Mouse (Mus musculus): Measurements from ENCODE around the gene Tsc22d4. TPM values are rescaled to one million over a fixed set of nuclear protein-coding genes. Genes with fewer than 3 reads are reported as not detected.

Gene Tsc22d4
- total RNA-seq, 2 experiments from 2014 or later: 118 to 156 TPM

DNA sequence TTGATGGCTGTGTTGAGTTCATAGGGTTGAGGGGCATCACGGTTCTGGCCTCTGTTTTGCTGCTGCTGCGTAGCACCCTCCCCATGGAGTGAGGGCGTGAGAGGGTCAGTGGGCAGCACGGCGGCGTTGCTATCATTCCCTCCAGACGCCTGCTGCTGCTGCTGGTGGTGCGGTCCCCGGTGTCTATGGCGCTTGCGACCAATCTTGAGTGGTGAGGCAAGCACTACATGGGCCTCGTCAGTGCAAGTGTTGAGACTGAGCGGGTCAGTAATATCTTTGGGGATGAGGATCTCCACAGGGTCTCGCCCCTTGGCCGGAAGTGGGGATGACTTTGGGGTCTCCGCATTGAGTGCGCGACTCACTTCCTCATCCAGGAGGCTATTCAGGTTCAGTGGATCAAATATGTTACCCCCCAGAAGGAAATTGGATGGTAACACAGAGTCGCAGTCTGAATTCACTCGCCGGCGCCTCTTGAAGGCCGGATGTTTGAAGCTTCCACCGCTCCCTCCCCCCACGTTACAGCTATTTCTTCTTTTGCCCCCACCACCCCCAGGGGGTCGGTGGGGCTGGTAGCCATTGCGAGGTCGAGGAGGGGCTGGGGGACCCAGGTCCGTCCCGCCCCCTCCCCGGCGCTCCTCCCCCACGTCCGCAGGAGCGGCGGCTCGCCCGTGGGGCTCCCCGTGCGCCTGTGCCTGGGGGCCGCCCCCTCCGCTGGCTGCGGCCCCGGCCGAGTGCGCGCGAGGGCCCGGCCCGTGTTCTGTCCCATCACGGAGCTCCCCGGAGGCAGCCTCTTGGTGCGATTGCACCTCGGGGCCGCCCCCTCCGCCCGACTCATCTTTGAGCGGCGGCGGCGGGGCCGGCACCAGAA lies 39.9 kb downstream of the Tsc22d4 start:
- intact Hi-C loops (cut with DNase I; ENCODE audit: low total_unique reads): no loop called here
- peak; percentile 55 for DNase-seq

DNA sequence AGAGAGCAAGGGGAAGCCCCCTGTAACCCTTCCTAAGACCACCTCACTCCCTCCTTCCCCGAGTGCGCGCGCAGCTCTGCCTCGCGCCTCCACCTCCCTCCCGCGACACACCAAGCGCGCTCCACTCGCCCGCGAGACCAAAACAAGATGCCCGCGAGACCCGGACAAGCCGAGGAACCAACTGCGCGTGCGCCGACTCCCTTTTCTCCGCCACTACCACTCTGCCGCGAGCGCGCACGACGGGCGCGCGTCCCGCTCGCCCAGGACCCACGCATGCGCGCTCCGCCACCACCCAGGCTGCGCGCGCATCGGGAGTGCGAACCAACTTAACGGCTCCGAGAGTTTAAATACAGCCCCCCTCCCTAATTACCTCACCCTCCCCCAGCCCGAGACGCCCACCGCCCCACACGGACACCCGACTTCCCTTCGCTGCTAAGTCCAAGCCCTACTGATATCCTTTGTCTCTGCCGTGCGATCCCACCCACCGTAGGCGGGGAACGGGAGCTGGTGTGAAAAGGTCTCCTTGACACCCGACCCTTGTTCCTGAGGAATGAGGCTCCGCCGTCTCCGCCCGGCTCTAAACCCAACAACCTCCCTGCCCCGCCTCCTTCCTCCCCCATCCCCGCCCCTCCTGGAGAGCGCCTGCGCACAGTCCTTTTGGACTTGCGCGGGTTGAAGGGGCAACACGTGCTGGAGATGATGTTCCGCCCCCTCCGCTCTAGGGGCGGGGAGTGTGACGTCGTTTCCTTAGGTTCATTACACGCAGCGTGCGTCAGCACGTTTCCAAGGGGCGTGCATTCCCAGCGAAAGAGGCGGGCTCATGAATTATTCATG lies 40.8 kb downstream of the Tsc22d4 start:
- intact Hi-C loops (cut with DNase I; ENCODE audit: low total_unique reads): no loop called here
- DNase-seq: peak; percentile 99

DNA sequence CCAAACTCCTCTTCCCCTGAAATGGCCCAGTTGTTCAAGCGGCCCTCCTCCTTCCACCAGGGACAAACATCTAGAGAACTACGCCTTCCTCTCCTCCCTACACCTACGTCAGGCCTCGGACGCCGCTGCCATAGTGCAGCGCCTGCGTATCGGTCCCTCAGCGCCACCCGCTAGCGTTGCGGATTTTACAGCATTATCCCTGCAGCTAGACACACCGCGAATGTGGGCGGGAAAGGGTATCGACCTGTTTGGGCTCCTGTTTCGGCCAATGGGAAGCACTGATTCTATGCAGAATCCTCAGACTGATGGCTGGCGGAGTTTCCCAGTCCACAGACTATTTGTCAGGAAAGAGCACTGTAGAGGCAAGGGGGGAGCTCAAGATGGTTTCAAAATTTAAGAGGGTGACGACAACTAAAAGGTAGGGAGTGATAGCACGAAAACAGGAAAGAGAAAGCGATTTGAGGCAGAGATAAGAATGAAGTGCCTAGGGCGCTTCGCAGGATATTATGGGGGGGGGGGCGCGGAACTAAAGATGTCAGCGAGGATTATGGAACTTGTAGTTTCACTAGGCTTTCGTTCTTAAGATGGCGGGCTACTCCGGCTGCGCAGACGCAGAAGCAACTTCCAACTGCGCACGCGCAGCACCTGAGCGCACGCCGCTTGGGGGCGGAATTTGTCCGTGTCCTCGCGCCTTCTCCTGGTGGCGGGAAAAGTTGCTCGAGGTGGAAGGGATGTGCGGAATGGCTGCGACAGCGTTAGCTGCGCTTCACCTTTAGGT lies 41.8 kb downstream of the Tsc22d4 start, which contains the start of the genes Mepce and Zcwpw1:
TSS of gene Mepce (minus strand) at position 505 of the 778 bp plus-strand sequence.
TSS of gene Zcwpw1 (plus strand) at position 648 of the 778 bp plus-strand sequence.
- DNase-seq: peak; percentile 93
- intact Hi-C loops (cut with DNase I; ENCODE audit: low total_unique reads): no loop called here

DNA sequence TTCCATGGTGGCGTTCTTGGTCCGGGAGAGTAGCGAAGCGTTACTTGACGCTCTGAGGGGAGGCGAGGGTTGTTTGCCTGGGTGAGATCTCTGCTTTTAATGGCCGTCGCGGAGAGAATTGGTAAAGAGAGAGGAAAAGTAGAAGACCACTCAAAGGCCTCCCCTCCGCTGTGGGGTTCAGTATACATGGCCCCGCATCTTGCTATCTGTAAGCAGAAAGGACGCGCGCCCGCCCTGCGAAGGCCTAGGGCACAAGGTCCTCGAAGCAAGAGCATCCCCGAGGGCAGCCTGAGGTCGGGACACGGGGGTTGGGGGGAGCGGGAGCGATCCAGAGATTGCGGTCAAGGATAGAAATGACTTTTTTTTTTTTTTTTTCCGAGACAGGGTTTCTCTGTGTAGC lies 42.6 kb downstream of the Tsc22d4 start:
- peak; percentile 18 for DNase-seq
- intact Hi-C loops (cut with DNase I; ENCODE audit: low total_unique reads): no loop called here

DNA sequence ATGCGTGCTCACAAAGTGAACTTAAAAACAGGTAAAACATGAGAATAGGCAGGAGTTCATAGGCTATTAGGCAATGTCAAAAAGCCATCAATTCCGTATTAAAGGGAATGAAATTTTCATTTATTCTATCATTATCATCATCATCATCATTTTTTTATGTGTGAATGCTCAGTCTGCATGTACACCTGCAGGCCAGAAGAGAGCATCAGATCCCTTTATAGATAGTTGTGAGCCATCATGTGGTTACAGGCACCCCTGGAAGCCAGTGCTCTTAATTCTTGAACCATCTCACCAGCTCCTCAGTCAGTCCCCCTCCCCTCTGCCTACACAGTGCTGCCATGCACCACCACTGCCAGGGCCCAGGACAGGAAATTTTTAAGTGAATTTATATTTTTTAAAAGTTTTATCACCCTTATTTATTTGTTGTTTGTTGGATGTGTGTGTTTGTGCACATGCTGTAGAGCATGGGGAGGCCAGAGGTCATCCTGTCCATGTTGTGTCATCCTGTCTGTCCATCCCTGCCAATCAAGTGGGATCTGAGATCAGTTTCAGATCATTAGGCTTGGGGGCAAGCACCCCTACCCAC lies 43.5 kb downstream of the Tsc22d4 start:
- intact Hi-C loops (cut with DNase I; ENCODE audit: low total_unique reads): no loop called here
- no peak for DNase-seq

DNA sequence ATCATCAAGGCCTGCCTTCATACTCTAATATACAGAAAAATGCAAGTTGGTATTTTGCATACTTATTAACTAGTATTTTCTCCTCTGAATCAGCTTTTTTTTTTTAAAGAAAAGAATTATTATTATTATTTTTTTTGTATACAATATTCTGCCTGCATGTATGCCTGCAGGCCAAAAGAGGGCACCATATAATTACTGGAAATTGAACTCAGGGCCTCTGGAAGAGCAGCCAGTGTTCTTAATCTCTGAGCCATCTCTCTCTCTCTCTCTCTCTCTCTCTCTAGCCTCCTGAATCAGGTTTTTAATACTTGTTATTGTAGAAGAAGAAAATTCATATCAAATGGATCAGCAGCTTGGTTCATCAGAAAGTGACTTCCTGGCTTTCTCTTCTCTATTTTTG lies 46.0 kb downstream of the Tsc22d4 start:
- intact Hi-C loops (cut with DNase I; ENCODE audit: low total_unique reads): loop anchor here (5.0 kb wide), 1 partner anchor 86 kb away; no protein-coding TSS in a partner anchor
- DNase-seq: no peak

DNA sequence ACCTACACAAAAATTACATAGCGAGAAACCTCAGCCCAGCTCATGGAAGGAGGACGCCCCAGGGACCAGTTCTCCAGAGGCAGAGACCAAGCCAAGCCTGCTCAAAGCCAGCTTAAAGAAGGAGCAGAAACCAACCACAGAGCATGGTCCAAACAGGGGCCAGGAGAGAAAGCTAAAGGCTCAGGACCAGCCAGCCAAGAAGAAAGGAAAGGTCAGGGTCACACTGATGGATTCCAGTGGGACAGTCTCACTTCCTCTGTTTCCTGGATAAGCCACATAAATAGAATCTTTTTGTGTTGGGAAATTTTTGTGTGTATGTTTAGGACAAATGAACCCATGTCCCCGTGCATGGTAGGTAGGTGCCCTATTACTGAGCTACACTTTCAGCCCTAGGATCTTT lies 51.1 kb downstream of the Tsc22d4 start:
- intact Hi-C loops (cut with DNase I; ENCODE audit: low total_unique reads): no loop called here
- DNase-seq: no peak

DNA sequence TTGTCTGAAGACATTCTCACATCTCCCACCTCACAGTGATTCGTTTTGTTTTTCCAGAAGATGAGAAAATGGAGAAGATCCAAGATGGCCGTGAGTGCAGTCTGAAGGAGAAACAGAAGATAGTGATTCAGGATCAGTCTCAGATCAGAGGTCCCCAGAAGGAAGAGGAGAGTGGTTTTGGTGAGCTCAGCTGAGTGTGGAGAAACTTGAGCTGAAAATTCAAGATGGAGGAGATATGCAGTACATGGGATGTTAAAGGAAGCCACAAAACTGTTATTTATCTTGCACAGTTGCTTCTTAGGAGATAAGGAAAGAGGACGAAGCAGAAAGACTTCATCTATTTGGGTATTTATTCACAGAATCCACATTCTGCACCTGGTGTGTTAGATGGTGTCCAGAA lies 55.4 kb downstream of the Tsc22d4 start:
- no peak for DNase-seq
- intact Hi-C loops (cut with DNase I; ENCODE audit: low total_unique reads): no loop called here

DNA sequence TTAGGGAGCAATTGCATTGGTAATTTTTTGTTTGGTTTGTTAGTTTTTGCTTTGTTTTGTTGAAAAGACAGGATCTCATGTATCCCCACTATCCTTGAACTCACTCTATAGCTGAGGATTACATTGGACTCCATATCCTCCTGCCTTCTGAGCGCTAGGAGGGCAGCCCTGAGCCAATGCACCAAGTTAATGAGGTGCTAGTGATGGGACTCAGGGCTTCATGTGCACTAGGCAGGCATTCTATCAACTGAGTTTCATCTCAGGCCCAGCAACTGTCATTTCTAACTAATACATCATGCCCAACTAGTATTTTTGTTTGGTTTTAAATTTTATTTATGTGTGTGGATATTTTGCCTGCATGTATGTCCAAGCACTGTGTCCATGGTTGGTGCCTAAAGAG lies 60.6 kb downstream of the Tsc22d4 start:
- intact Hi-C loops (cut with DNase I; ENCODE audit: low total_unique reads): no loop called here
- DNase-seq: no peak

DNA sequence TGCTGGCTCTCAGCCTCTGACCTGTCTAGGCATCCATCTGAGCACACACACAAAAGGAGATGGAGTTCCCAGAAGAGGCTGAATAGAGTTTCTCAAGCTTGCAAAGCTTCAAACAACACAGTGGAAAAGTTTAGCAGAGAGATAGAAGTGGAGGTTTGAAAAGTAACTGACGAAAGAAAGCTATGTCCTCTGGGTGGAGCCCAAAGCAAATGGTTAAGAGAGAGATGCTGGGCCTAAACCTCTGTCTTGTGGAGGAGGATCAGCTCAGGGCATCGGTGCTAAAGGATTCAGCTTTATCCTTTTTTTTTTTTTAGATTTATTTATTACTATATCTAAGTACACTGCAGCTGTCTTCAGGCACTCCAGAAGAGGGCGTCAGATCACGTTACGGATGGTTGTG lies 62.8 kb downstream of the Tsc22d4 start:
- intact Hi-C loops (cut with DNase I; ENCODE audit: low total_unique reads): no loop called here
- DNase-seq: no peak

DNA sequence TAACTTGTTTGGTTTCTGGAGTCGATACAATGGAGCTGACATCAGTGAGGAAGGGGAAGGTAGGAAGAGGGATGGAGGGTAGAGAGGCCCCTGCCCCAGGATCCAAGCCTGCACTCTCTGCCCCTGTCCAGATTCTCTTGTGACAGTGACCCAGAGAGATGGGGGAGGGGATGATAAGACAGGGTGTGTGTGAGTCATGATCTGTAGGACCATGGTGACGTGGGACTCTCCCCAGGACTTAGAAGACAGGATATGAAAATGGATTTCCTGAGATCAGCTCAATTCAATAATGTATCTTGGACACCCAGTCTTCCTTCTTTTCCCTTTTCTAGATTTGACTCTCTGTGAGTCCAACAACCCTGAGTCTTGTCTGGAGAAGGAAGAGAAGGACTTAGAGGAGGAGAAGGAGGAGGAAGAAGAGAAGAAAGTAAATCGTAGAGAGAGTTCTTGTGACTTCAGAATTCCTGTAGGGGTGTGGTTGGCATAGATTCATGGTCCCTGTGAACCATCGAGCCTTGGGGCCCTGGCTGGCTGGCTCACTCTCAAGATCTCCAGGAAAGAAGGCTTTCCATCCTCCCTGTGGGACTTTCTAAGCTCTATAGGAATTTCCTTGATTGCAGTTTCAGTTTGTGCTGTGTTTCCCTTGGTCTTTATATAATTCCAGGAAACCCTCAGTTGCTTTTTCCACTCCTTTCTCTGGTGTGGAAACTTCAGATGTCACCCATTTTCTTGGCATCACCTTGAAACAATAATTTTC lies 72.1 kb downstream of the Tsc22d4 start:
- no peak for DNase-seq
- intact Hi-C loops (cut with DNase I; ENCODE audit: low total_unique reads): no loop called here

Other genes with a start within 250 kb of the Tsc22d4 start
- 10 to 100 TPM; 15.9 to 16.1 TPM for gene Pop7, start 243.2 kb upstream of the Tsc22d4 start, total RNA-seq (2021)
- gene Gigyf1, start 227.2 kb upstream of the Tsc22d4 start, total RNA-seq (2021): 10 to 100 TPM; 13.4 to 18.5 TPM
- gene Epo, start 212.5 kb upstream of the Tsc22d4 start, total RNA-seq (2021): not detected
- gene Gnb2, start 212.2 kb upstream of the Tsc22d4 start, total RNA-seq (2021): 100 to 1,000 TPM; 194 to 231 TPM
- gene Actl6b, start 192.2 kb upstream of the Tsc22d4 start, total RNA-seq (2021): not detected
- under 1 TPM in 1 of 2 experiments, not detected in 1; 0.06 TPM for gene Tfr2, start 175.9 kb upstream of the Tsc22d4 start, total RNA-seq (2021)
- 10 to 100 TPM; 15.3 to 18.1 TPM for gene Mospd3, start 144.7 kb upstream of the Tsc22d4 start, total RNA-seq (2021)
- 100 to 1,000 TPM; 190 to 251 TPM for gene Pcolce, start 131.9 kb upstream of the Tsc22d4 start, total RNA-seq (2021)
- gene Fbxo24, start 116.7 kb upstream of the Tsc22d4 start, total RNA-seq (2021): under 1 TPM in 1 of 2 experiments, not detected in 1; 0.27 TPM
- gene Lrch4, start 116.6 kb upstream of the Tsc22d4 start, total RNA-seq (2021): 10 to 100 TPM; 14.8 to 15.3 TPM
- 1 to 10 TPM; 3.0 to 3.6 TPM for gene Gm20605, start 116.6 kb upstream of the Tsc22d4 start, total RNA-seq (2021)
- 1 to 10 TPM; 1.8 to 2.0 TPM for gene Sap25, start 104.4 kb upstream of the Tsc22d4 start, total RNA-seq (2021)
- gene Irs3, start 100.0 kb upstream of the Tsc22d4 start, total RNA-seq (2021): under 1 TPM; 0.33 to 0.47 TPM
- 1 to 10 TPM; 4.9 to 5.8 TPM for gene Agfg2, start 61.0 kb upstream of the Tsc22d4 start, total RNA-seq (2021)
- gene Nyap1, start 4.1 kb upstream of the Tsc22d4 start, total RNA-seq (2021): under 1 TPM; 0.39 to 0.42 TPM
- gene Ppp1r35, start 33.1 kb downstream of the Tsc22d4 start, total RNA-seq (2021): 1 to 10 TPM; 6.8 to 7.2 TPM
- gene Mepce, start 41.9 kb downstream of the Tsc22d4 start, total RNA-seq (2021): 10 to 100 TPM; 20.7 to 21.1 TPM
- 1 to 10 TPM in 1 of 2 experiments, under 1 TPM in 1; 0.84 to 1.7 TPM for gene Zcwpw1, start 42.1 kb downstream of the Tsc22d4 start, total RNA-seq (2021)
- under 1 TPM; 0.27 to 0.33 TPM for gene Pilra, start 90.6 kb downstream of the Tsc22d4 start, total RNA-seq (2021)
- gene Pilrb1, start 112.4 kb downstream of the Tsc22d4 start, total RNA-seq (2021): not detected
- gene Pilrb2, start 126.1 kb downstream of the Tsc22d4 start, total RNA-seq (2021): under 1 TPM in 1 of 2 experiments, not detected in 1; 0.53 TPM
- not detected for gene Cyp3a13, start 175.9 kb downstream of the Tsc22d4 start, total RNA-seq (2021)
- 1 to 10 TPM; 3.0 to 6.7 TPM for gene Gjc3, start 217.4 kb downstream of the Tsc22d4 start, total RNA-seq (2021)
- not detected for gene Azgp1, start 235.8 kb downstream of the Tsc22d4 start, total RNA-seq (2021)

Measured in gastrocnemius, postnatal 14 days (tissue).